Mouse (Mus musculus) G1E (cell line): ENCODE measurements around the gene Gm20498.

ENCODE experiments used
- CTCF ChIP-seq: IDR thresholded peaks from 2 replicates; pipeline ENCODE4 v1.5.1; 2012; ENCODE audit warnings: low read depth, low read length, inconsistent platforms, mixed read lengths
- GATA1 ChIP-seq: IDR thresholded peaks from 2 replicates; pipeline ENCODE4 v1.6.1; 2012; ENCODE audit warnings: borderline replicate concordance, low read length, inconsistent platforms, mixed read lengths
- GATA2 ChIP-seq: IDR thresholded peaks from 2 replicates; pipeline ENCODE4 v1.6.1; 2012; ENCODE audit warnings: low read depth, low read length, inconsistent platforms, borderline replicate concordance
- TAL1 ChIP-seq: conservative IDR thresholded peaks from 2 replicates; pipeline ENCODE4 v1.6.1; 2012; ENCODE audit warnings: low read depth, low read length, inconsistent platforms, mixed read lengths

DNA sequence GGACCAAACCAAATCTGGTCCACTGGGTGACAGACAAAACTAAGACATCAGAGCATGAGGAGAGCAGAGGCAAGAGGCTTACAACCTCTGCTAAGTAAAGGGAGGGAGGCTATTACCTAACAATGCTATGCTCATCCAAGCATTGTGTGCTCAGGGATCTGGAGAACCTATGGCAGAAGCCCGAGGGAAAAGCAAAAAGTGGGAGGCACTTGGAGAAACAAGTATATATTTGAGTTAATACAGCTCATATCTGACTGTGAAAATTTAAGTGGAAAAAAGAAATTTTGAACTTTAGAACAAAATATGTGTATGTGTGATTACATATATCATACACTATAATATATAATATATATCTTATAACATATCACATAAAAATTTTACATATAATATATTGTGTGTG is 110.9 kb downstream of the Gm20498 start, which contains the start of gene Adam4:
- no peak for TF ChIP-seq CTCF
- TF ChIP-seq GATA2 = no peak
- TF ChIP-seq GATA1 = no peak
- TF ChIP-seq TAL1 = no peak
